ENCODE assay signal across 28 mouse cellular contexts in the genomic region with DNA sequence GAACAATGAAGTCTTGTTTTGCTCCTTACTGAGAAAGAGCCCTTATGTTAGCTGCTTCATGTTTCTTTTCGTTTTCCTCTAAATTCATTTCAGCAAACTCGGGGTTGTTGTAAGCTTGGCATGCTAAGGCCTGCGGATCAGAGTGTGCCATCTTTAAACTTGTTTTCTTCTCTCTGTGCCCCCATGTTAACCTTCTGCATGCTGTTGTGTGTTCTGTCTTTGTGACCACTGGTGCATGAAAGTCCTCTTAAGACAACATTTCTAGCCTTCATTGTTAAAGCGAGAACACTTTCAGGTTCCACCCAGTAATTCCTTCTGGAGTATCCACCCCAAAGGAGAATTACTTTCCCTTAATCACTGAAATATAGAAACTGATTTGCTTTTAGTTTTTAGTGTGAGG.
DNase-seq lines count a peak whose midpoint lies in the region; ATAC-seq lines count a peak whose summit lies in the region.
"Had no signal": no experiment of that assay in that cellular context is flagged by ENCODE, and none has a peak within 500 bp of the region (broad histone marks: within the 10 kb centered on the region; RNA-seq: fewer than 3 reads in every experiment).

No protein-coding gene starts in this region.

- no peaks in the 10 kb centered on the region for H3K27me3 ChIP-seq in embryonic facial prominence, embryonic 14.5 days (replicated peaks; ENCODE audit: control insufficient read depth, insufficient read depth, low read length)
- H3K27me3 ChIP-seq in embryonic facial prominence, embryonic 10.5 days (replicated peaks; ENCODE audit: low read depth, poor library complexity, severe bottlenecking) = no peaks in the 10 kb centered on the region
- H3K27me3 ChIP-seq in hindbrain, embryonic 11.5 days (ENCODE audit: control insufficient read depth, insufficient read depth, low read length) = no peaks in the 10 kb centered on the region
- no peaks in the 10 kb centered on the region for H3K27me3 ChIP-seq in hindbrain, embryonic 16.5 days (replicated peaks; ENCODE audit: control insufficient read depth, insufficient read depth, low read length)
- H3K27me3 ChIP-seq: CH12.LX; embryonic facial prominence, embryonic 13.5 days; heart, embryonic 13.5 days; hindbrain, embryonic 13.5 days had no signal

- 62% methylated on average over 4 of the region's 4 CpGs for WGBS in embryonic facial prominence, embryonic 14.5 days
- WGBS in embryonic facial prominence, embryonic 10.5 days = 46% methylated on average over 4 of the region's 4 CpGs
- WGBS in hindbrain, embryonic 11.5 days = 36% methylated on average over 4 of the region's 4 CpGs
- 26% methylated on average over 4 of the region's 4 CpGs for WGBS in hindbrain, embryonic 16.5 days

- ATAC-seq in embryonic facial prominence, embryonic 14.5 days (ENCODE audit: low read depth) = no peak
- ATAC-seq in hindbrain, embryonic 11.5 days (ENCODE audit: low FRiP score) = no peak
- no peak for ATAC-seq in hindbrain, embryonic 16.5 days
- ATAC-seq: forebrain, embryonic 14.5 days; hindbrain, postnatal 0 days; inflammation-experienced regulatory T-cells, adult 6 months; intestine, embryonic 16.5 days had no signal

- H3K27ac ChIP-seq in embryonic facial prominence, embryonic 14.5 days (replicated peaks; ENCODE audit: low read depth, low read length) = no peak overlapping the region
- H3K27ac ChIP-seq in embryonic facial prominence, embryonic 10.5 days (replicated peaks) = no peak overlapping the region
- no peak overlapping the region for H3K27ac ChIP-seq in hindbrain, embryonic 11.5 days (ENCODE audit: low read depth, low read length)
- no peak overlapping the region for H3K27ac ChIP-seq in hindbrain, embryonic 16.5 days (ENCODE audit: low read depth, low read length)
- H3K27ac ChIP-seq: embryonic facial prominence, embryonic 13.5 days; forebrain, embryonic 10.5 days; heart, adult 2 months; heart, embryonic 10.5 days; heart, embryonic 13.5 days; hindbrain, embryonic 13.5 days; hindbrain, postnatal 0 days had no signal

- no peaks in the 10 kb centered on the region for H3K4me1 ChIP-seq in embryonic facial prominence, embryonic 14.5 days (ENCODE audit: control insufficient read depth, insufficient read depth, low read length)
- H3K4me1 ChIP-seq in embryonic facial prominence, embryonic 10.5 days = no peaks in the 10 kb centered on the region
- no peaks in the 10 kb centered on the region for H3K4me1 ChIP-seq in hindbrain, embryonic 11.5 days (replicated peaks; ENCODE audit: control insufficient read depth, insufficient read depth, low read length)
- no peaks in the 10 kb centered on the region for H3K4me1 ChIP-seq in hindbrain, embryonic 16.5 days (ENCODE audit: control insufficient read depth, insufficient read depth, low read depth, low read length)
- H3K4me1 ChIP-seq: embryonic facial prominence, embryonic 13.5 days; heart, embryonic 10.5 days; heart, embryonic 13.5 days; hindbrain, embryonic 13.5 days had no signal

- peak; percentile 5 for DNase-seq in embryonic facial prominence, embryonic 14.5 days (ENCODE audit: low spot score)
- no peak for DNase-seq in embryonic facial prominence, embryonic 10.5 days (ENCODE audit: low spot score)
- DNase-seq in hindbrain, embryonic 11.5 days (ENCODE audit: low spot score) = peak; percentile 4
- peak; percentile 33 for DNase-seq in embryo, embryonic 10.5 days (ENCODE audit: low spot score)
- DNase-seq in retina, postnatal 1 day = peak; percentile 55
- no peak for DNase-seq in kidney, adult 9 months
- DNase-seq: adrenal gland, adult 2 months; adrenal gland, postnatal 14 days; B cell, adult 2 months; cerebellum, adult 18-20 months; cerebellum, adult 9-10 months; cerebellum, postnatal 14 days; gastrocnemius, postnatal 25 days; heart, adult 2 months; heart, postnatal 14 days; kidney, adult 18-20 months had no signal

- H3K9me3 ChIP-seq in embryonic facial prominence, embryonic 14.5 days (ENCODE audit: control insufficient read depth, low read length) = no peaks in the 10 kb centered on the region
- H3K9me3 ChIP-seq in embryonic facial prominence, embryonic 10.5 days = no peaks in the 10 kb centered on the region
- H3K9me3 ChIP-seq in hindbrain, embryonic 11.5 days (ENCODE audit: control insufficient read depth, low read length) = no peaks in the 10 kb centered on the region
- no peaks in the 10 kb centered on the region for H3K9me3 ChIP-seq in hindbrain, embryonic 16.5 days (ENCODE audit: control insufficient read depth, low read length)
- H3K9me3 ChIP-seq: embryonic facial prominence, embryonic 13.5 days; forebrain, embryonic 10.5 days; G1E; heart, embryonic 10.5 days; heart, embryonic 13.5 days; hindbrain, embryonic 13.5 days had no signal

- H3K9ac ChIP-seq in embryonic facial prominence, embryonic 14.5 days (ENCODE audit: low read depth, low read length) = no peak overlapping the region
- no peak overlapping the region for H3K9ac ChIP-seq in hindbrain, embryonic 11.5 days (ENCODE audit: low read depth, low read length)
- H3K9ac ChIP-seq in hindbrain, embryonic 16.5 days (ENCODE audit: low read depth, low read length) = no peak overlapping the region
- H3K9ac ChIP-seq: embryonic facial prominence, embryonic 13.5 days; heart, embryonic 13.5 days; hindbrain, embryonic 13.5 days had no signal

- no peaks in the 10 kb centered on the region for H3K36me3 ChIP-seq in embryonic facial prominence, embryonic 14.5 days (ENCODE audit: control insufficient read depth, insufficient read depth, low read length)
- H3K36me3 ChIP-seq in embryonic facial prominence, embryonic 10.5 days (replicated peaks) = no peaks in the 10 kb centered on the region
- H3K36me3 ChIP-seq in hindbrain, embryonic 11.5 days (ENCODE audit: control insufficient read depth, insufficient read depth, low read length) = no peaks in the 10 kb centered on the region
- no peaks in the 10 kb centered on the region for H3K36me3 ChIP-seq in hindbrain, embryonic 16.5 days (ENCODE audit: control insufficient read depth, insufficient read depth, low read length)
- H3K36me3 ChIP-seq: embryonic facial prominence, embryonic 13.5 days; forebrain, embryonic 10.5 days; G1E; heart, embryonic 10.5 days; heart, embryonic 13.5 days; hindbrain, embryonic 13.5 days had no signal

- H3K4me3 ChIP-seq in embryonic facial prominence, embryonic 14.5 days (ENCODE audit: low read depth, low read length) = no peak overlapping the region
- no peak overlapping the region for H3K4me3 ChIP-seq in embryonic facial prominence, embryonic 10.5 days
- H3K4me3 ChIP-seq in hindbrain, embryonic 11.5 days (ENCODE audit: low read depth, low read length) = no peak overlapping the region
- H3K4me3 ChIP-seq in hindbrain, embryonic 16.5 days (ENCODE audit: low read length) = no peak overlapping the region
- H3K4me3 ChIP-seq: embryonic facial prominence, embryonic 13.5 days; forebrain, embryonic 10.5 days; heart, adult 2 months; heart, embryonic 10.5 days; heart, embryonic 13.5 days; hindbrain, embryonic 13.5 days had no signal

- H3K4me2 ChIP-seq in embryonic facial prominence, embryonic 14.5 days (ENCODE audit: low read depth, low read length) = no peak overlapping the region
- no peak overlapping the region for H3K4me2 ChIP-seq in hindbrain, embryonic 11.5 days (replicated peaks; ENCODE audit: low read depth, low read length)
- H3K4me2 ChIP-seq in hindbrain, embryonic 16.5 days (ENCODE audit: low read length) = no peak overlapping the region
- H3K4me2 ChIP-seq: embryonic facial prominence, embryonic 13.5 days; heart, embryonic 13.5 days; hindbrain, embryonic 13.5 days had no signal

Comparison
In these comparisons a context has a peak if more than half of its experiments do, and no peak if none do; other contexts are left out.
1. DNase-seq: peak in embryonic facial prominence, embryonic 14.5 days (single experiment), hindbrain, embryonic 11.5 days (single experiment), embryo, embryonic 10.5 days (single experiment) and retina, postnatal 1 day (single experiment); none in embryonic facial prominence, embryonic 10.5 days (single experiment) and kidney, adult 9 months (single experiment).